Mouse (Mus musculus) ovary, adult 18-20 months (tissue): ENCODE data around the gene Mlh1.

Experiments
- DNase-seq: peaks from one replicate; pipeline ENCODE4 v3.0.0; 2022; ENCODE audit warnings: low spot score, mixed read lengths

Gene Mlh1

GRCm38 (mm10) chr9:111271434-111272160, at the start of gene Mlh1, which contains the start of gene Epm2aip1:
Gene Mlh1 (minus strand): TSS chr9:111271791.
Gene Epm2aip1 (plus strand): TSS chr9:111271929.
- DNase-seq = peak; percentile 99

GRCm38 (mm10) chr9:111320912-111321311, 49.3 kb upstream of the Mlh1 start:
- DNase-seq = no peak

- no peak for DNase-seq
These were observed 42.6 kb upstream of the Mlh1 start for GRCm38 (mm10) chr9:111314219-111314618.

- DNase-seq = no peak
These were observed 42.2 kb upstream of the Mlh1 start for GRCm38 (mm10) chr9:111313793-111314192.

GRCm38 (mm10) chr9:111313299-111313698, 41.7 kb upstream of the Mlh1 start:
- DNase-seq = no peak

- DNase-seq = no peak
These were observed 41.0 kb upstream of the Mlh1 start for GRCm38 (mm10) chr9:111312442-111313141.

GRCm38 (mm10) chr9:111311843-111312441, 40.4 kb upstream of the Mlh1 start:
- DNase-seq = no peak

- no peak for DNase-seq
These were observed 39.6 kb upstream of the Mlh1 start, which contains the start of gene Trank1 for GRCm38 (mm10) chr9:111311031-111311842. Gene Trank1 (plus strand): TSS chr9:111311739.

GRCm38 (mm10) chr9:111306142-111306541, 34.6 kb upstream of the Mlh1 start:
- DNase-seq = peak; percentile 43

GRCm38 (mm10) chr9:111304036-111304435, 32.4 kb upstream of the Mlh1 start:
- no peak for DNase-seq

GRCm38 (mm10) chr9:111302196-111302831, 30.7 kb upstream of the Mlh1 start:
- DNase-seq = no peak

- DNase-seq = peak; percentile 74
These were observed 27.0 kb upstream of the Mlh1 start for GRCm38 (mm10) chr9:111298606-111299005.

- DNase-seq = no peak
These were observed 24.8 kb upstream of the Mlh1 start for GRCm38 (mm10) chr9:111296433-111296832.

- no peak for DNase-seq
These were observed 23.7 kb upstream of the Mlh1 start for GRCm38 (mm10) chr9:111295323-111295722.

GRCm38 (mm10) chr9:111294911-111295310, 23.3 kb upstream of the Mlh1 start:
- no peak for DNase-seq

- no peak for DNase-seq
These were observed 21.6 kb upstream of the Mlh1 start for GRCm38 (mm10) chr9:111293234-111293633.

- DNase-seq = no peak
These were observed 19.0 kb upstream of the Mlh1 start for GRCm38 (mm10) chr9:111290539-111291100.

- DNase-seq = peak; percentile 66
These were observed 18.3 kb upstream of the Mlh1 start for GRCm38 (mm10) chr9:111289832-111290339.

GRCm38 (mm10) chr9:111289294-111289831, 17.8 kb upstream of the Mlh1 start:
- no peak for DNase-seq

- DNase-seq = no peak
These were observed 16.4 kb upstream of the Mlh1 start for GRCm38 (mm10) chr9:111287956-111288355.

- DNase-seq = no peak
These were observed 14.9 kb upstream of the Mlh1 start for GRCm38 (mm10) chr9:111286468-111286867.
